Mouse (Mus musculus): Measurements from ENCODE around the gene Pnkd.
A peak's percentile ranks its signal among the peaks of the same experiment; 100 is the strongest.

The Pnkd gene

DNA sequence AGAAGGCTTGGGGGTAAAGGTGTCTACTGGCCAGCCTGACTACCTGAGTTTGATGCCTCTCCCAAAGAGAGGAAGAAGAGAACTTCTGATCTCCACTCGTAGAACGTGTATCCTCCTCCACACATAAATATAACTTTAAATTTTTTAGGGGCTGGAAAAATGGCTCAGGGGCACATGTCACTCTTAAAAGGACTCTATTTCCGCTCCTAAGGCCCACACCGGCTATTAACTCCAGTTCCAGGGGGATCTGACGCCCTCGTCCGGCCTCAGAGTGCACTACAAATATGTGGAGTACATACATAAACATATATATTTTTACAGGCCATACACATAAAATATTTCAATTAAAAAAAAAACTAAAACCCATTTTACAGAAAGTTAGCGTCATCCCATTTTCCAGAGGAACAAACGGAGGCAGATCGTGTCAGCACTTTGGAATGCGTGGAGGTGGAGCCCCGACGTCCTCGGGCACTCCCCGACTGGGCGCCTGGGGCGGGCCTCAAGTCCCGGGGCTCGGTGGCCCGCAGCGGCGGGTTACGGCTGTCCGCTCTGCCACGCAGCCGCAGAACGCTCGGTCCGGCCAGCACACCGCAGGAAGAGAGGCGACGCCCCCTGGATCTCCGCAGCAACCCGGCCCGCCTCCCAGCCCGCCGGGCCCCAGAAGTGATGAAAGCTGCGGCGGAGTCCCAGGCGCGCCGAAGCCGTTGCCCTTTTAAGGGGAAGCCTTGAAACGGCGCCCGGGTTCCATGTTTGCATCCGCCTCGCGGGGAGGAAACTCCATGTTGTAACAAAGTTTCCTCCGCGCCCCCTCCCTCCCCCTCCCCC lies 106.4 kb downstream of the Pnkd start, which contains the start of gene Ctdsp1:
TSS of gene Ctdsp1 (plus strand) at position 586 of the 825 bp plus-strand sequence.
- peak; percentile 98 to 99 for DNase-seq

GRCm38 (mm10) chr1:74391844-74392441 lies 107.2 kb downstream of the Pnkd start:
- DNase-seq = peak; percentile 84 to 91

GRCm38 (mm10) chr1:74392446-74392994 lies 107.8 kb downstream of the Pnkd start:
- peak; percentile 84 to 87 for DNase-seq

- DNase-seq = peak in 1 of 2 experiments; percentile 27
Measured at GRCm38 (mm10) chr1:74393010-74393409, 108.3 kb downstream of the Pnkd start.

GRCm38 (mm10) chr1:74393697-74394096 lies 109.0 kb downstream of the Pnkd start:
- DNase-seq = no peak

DNA sequence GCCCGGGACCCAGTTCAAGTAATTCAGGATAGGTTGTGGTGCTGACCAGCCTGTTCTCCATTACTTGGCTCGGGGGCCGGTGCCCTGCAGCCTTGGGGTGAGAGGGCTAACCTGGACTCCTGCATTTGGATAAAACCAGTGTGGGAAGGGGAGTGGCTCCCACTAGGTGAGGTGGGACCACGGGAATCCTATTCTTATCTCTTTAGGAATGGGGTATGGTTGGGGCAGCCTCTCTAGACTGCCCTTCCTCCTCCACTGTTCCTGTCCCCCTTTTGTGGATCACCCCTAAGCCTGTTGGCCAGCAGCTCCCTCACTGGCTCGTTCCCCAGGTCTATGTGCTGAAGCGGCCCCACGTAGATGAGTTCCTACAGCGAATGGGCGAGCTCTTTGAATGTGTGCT lies 109.6 kb downstream of the Pnkd start:
- DNase-seq = no peak

DNA sequence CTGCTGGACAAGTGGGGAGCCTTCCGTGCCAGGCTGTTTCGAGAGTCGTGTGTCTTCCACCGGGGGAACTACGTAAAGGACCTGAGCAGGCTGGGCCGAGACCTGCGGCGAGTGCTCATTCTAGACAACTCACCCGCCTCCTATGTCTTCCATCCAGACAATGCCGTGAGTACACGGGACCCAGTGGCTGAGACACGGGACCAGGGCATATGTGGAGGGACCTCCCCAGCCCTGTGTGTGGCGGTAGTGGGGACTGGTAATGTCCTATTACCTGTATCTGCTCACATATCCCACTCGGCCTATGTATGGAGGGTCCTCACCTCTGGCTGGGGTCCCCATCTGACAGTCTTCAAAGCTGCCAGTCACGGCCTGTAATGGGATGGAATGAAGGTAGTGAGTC lies 110.1 kb downstream of the Pnkd start:
- DNase-seq = no peak

DNA sequence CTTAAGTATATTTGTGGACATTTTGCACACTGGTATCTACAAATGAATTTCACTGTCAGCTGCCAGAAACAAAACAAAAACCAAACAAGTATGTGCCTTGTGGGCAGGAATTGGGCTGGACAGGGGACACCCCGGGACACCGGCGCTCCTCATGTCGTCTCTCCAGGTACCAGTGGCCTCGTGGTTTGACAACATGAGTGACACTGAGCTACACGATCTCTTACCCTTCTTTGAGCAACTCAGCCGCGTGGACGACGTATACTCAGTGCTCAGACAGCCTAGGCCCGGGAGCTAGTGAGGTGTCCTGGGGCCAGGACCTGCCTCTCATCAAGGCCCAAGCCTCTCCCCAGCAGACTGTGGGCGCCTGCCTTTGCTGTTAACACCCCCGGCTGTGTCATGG lies 110.6 kb downstream of the Pnkd start:
- DNase-seq = no peak

- peak in 1 of 2 experiments; percentile 43 for DNase-seq
Measured at GRCm38 (mm10) chr1:74396456-74397222, 111.9 kb downstream of the Pnkd start.

DNA sequence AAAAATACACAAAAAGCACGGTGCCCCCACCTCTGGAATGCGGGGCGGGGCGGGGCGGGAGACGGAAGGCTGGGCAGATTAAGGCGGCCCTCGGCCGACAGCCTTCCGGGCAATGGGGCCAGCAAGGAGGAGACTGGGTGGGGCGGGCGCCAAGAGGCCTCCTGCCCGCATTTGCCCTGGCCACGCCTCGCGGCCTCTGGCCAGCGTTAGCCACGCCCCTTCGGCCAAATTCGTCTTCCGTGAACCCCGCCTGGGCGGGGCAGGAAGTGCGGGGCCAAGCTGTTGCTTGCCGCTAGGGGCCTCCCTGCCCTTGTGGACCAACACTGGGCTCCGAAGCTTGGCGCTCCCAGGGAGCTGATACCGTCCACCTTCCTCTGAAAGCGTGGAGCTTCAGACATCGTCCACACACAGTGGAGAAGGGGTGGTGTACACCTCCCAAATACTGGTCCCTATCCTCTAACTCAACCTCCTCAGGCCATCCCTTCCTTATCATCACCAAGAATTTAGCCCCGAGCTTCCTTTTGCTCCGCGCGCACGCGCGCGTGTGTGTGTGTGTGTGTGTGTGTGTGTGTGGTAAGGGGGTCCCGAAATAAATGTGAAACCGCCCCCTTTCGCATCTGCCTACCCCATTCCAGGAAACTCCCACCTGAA lies 112.7 kb downstream of the Pnkd start:
- DNase-seq = peak; percentile 99 to 100

GRCm38 (mm10) chr1:74397919-74398451 lies 113.3 kb downstream of the Pnkd start:
- DNase-seq = peak; percentile 79 to 87

DNA sequence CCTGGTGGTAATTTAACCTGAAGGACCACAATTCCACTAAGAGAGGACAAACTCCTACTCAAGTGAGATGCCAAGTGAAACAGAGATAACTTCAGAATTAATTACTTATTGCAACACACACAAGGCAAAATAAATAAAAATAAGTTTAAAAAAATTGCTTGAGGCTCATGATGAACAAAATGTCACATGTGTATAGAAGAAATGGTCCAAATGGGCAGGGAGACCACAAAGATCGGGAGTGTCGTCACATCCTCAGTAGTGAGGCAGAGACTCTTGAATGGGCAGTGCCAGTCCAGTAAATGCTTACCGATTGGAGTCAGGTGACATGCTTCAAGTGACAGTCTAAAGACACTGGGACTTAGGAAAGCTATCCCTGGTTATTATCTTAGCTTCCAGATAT lies 115.8 kb downstream of the Pnkd start:
- no peak for DNase-seq

- no peak for DNase-seq
Measured at GRCm38 (mm10) chr1:74401015-74401702, 116.4 kb downstream of the Pnkd start.

Data from kidney, postnatal 36 days (tissue).